12 mouse cellular contexts compared by ENCODE assay signal in the genomic region with DNA sequence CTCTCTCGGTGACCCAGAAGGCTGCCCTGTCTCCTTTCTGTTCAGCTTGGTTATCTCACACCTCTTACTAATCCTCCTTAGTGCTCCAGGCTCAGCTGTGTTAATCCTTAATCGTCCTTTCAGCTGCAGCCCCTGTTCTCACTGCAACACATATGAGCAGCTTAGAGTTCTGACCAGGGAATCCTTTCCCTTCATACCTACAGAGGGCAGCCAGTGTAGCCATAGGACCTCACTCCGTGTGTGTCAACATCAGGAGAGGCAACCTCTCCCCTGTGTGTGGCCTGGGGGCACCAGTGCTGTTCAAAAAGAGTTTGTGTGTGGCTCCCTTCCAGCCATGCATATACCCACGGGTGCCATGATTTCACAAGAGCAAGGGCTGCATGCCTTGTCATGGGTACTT. TPM values are rescaled to one million over a fixed set of nuclear protein-coding genes. Genes with fewer than 3 reads are reported as not detected.
"Had no signal": no experiment of that assay in that cellular context is flagged by ENCODE, and none has a peak within 500 bp of the region (broad histone marks: within the 10 kb centered on the region; RNA-seq: fewer than 3 reads in every experiment).

No protein-coding gene starts in this region.

RNA-seq across cellular contexts. Expression of gene Gm1604a, which starts 19.7 kb away (rescaled TPM):
- polyA plus RNA-seq: liver, embryonic 12.5 days; lung, embryonic 14.5 days; lung, embryonic 16.5 days; midbrain, embryonic 12.5 days; midbrain, embryonic 14.5 days; myocyte; neural tube, embryonic 11.5 days; neural tube, embryonic 13.5 days; small intestine, adult 2 months; stomach, embryonic 14.5 days; stomach, embryonic 16.5 days had no signal

RNA-seq across cellular contexts. Expression of gene Gm49721, which starts 26.9 kb away (rescaled TPM):
- polyA plus RNA-seq: liver, embryonic 12.5 days; liver, embryonic 16.5 days; midbrain, embryonic 14.5 days; myocyte; small intestine, adult 2 months had no signal
